Mouse (Mus musculus) liver, adult (tissue): Measurements from ENCODE around the gene Pnmal1.

Experiments
- GATA4 ChIP-seq: IDR thresholded peaks from 2 replicates; pipeline ENCODE4 v1.6.1; 2014; ENCODE audit warnings: mild to moderate bottlenecking, low read length; ENCODE audit not compliant: insufficient replicate concordance

The Pnmal1 gene

DNA sequence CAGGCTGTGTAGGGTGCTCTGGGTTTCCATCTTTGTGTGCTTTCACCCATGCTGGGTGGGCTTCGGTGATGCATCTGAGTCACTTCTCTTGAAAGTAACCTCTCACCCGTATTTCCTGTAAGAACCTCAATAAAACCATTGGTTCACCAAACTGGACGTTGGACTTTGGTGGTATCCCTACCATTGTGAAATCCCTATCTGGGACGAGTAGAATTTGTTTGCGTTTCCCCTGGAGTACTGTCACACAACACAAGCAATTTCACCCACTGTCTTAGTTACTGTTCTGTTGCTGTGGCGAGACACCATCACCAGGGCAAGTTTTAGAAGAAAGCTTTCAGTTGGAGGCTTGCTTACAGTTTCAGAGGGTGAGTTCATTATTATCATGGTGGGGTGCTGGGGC is 8.9 kb downstream of the Pnmal1 start:
- TF ChIP-seq GATA4, result no peak

DNA sequence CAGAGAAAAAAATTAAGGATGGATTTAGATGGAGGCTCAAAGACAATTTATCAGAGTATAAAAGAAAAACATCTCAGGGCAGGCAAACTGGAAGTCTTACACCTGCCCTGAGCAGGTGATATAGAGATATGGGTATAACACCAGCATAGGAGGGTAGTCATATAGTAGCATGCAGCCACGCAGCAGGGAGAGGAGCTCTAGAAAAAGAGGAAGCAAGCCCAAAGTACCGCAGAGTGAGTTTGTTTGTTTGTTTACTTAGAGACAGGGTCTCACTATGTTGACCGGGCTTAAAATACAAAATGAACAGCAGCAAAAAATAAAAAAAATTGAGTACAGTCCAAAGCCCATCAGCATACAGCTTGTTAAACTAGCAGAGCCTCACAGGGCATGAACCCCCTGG is 11.7 kb downstream of the Pnmal1 start:
- TF ChIP-seq GATA4, result no peak

DNA sequence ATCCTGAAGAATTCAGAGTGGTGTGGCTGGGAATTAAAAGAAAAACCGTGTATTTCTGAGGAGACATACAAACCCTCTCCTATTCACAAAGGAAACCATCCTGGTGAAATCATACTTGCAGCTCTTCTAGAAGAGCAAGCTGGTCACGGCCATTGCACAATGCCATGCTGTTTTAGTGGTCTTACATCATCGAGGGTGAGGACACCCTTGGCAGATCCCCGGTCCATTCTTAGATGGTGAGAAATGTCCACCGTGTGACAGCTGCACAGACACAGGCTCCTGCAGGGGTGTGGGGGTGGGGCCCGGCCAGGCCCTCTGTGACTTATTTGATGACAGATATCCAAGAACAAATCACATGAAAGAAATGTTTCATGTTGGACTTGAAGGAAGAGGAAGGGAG is 14.5 kb downstream of the Pnmal1 start:
- no peak for TF ChIP-seq GATA4

DNA sequence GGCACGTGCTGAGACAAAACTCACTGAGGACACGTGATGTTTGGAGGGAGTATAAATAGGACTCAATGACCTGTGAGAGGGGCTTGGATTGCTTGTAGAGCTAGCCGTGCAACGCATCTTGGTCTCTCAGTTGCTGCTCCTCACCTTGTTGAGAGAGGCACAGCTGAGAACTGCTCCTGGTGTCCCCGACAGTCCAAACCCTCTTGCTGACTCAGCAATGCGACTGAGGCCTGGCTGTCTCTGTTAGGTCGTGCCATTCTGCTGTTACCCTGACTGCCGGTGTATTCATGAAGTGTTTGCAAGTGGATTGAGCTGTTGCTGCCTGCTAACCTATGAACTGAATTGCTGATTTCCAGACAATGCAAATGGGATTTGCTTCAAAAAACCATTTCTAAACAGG is 16.8 kb downstream of the Pnmal1 start:
- TF ChIP-seq GATA4, result no peak

DNA sequence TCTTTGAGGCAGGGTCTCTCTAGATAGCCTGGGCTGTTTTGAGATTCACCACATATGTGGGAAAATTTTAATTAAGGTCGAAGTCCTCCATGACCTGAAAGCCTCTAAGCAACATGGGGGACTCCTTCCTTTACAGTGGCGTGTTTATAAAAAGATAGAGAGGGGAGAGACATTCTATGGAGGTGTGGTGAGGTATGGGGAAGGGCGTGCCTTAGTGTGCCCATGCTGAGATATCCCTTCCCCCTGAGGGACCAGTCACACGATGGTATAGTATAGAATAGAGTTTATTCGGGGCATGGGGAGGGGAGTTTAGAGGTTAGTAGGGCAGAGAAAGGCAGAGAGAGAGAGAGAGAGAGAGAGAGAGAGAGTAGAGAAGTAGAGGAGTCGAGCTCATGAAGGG is 18.7 kb downstream of the Pnmal1 start:
- TF ChIP-seq GATA4, result no peak

DNA sequence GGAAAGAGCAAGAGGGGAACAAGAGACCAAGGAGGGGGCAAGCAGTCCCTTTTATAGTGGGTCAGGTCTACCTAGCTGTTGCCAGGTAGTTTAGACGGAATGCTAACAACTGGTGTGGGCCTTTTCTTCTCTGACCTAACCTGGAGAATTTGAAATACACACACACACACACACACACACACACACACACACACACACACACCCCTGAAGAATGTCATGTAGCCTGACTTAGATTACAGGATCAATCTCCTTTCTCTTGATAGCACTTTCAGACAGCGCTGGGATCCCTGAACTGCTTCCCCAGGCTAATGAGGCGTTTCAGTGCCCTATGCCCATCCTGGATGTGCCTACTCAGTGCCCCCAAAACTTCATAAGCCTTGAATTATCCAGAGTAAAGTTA is 19.1 kb downstream of the Pnmal1 start:
- TF ChIP-seq GATA4, result no peak

DNA sequence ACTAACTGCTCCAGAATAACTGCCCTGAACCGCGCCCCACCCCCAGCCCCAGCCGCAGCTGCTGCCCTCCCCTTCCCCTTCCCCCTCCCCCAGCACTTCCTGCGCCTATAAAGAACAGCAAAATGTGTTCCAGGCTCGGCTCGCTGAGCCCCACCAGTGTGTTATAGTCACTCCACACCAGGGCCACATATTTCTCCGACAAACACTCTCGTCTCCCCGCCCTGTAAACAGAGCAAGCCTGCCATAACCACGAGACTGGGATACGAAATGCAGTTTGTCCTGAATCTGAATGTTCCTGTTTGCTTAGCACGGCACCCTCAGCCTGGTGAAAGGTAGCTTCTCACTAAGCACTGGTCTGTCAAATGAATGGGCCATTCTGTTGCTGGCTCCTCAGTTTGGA is 20.9 kb downstream of the Pnmal1 start:
- no peak for TF ChIP-seq GATA4

DNA sequence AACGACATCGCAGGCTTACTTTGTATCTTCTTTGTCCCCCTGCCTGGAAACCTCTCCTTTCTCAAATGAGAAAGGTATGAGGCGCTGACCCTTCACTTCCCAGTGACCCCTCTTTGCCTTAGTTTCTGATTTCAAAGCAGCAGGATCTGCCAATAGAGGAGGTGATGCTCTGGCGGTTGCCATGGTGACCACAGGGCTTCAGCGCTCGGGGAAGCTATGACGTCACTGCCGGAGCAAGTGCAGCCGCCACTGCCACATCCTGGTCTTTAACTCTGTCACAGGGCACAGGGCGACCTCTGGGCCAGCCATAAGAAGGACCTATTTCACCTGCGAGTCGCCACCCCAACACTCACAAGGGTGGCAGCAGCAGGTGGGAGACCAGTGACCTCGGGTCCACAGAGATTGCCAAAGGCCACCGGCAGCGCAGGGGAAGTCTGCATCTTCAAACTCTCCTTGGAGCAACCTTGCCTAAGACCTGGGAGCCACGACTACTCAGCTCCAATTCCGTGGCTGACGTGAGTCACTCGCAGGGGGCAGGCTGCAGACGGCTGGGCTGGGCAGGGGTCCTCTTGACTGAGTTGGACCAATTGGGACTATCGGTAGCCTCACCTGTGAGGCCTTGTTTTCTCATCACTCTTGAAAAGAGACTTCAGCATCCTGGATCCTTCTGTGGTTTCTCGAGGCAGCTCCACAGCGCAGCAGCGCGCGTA is 23.5 kb downstream of the Pnmal1 start, which contains the start of gene Gm42372:
Gm42372 (plus strand) TSS at position 228 of the 710 bp plus-strand sequence.
- TF ChIP-seq GATA4, result no peak

DNA sequence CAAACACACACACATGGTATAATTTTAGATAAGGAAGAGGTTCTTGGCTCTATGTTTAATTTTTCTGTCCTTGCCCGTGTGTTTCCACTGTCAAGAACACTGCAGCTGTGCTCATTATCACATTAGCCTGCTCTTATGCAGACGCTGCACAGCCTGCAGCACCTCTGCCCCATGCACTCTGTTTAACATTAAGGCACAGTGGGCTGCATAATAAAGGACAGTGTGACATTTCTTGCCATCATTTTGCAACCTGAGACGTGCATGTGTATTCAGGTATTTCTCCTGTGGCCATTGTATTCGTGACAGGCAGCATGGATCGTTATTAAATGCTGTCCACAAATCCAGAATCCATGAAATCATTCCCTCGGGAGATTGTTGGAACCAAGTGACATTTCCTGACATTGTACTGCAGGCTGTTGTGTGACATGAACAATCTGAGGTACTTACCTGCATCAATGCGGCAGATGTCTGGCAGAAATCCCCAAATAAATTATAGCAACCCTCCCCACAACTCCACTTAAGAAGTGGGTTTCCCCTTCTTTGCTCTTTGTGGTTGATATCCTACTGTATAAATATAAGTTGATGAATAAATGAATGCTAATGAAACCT is 28.2 kb downstream of the Pnmal1 start:
- no peak for TF ChIP-seq GATA4

DNA sequence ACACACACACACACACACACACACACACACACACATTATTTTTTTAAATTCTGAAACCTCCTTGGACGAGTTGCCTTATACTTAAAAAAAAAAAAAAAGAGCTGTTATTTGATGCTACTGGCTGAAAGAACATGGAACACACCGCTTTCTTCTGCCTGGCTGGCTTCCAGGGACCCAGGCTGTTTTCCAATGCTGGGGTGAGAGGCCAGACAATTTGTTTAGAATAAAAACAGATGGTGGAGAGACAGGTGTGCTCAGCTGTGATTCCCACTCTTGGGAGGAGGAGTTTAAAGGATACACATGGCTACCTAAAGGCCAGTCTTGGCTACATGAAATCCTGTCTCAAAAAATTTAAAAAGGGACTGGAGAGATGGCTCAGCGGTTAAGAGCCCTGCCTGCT is 28.9 kb downstream of the Pnmal1 start:
- TF ChIP-seq GATA4, result no peak

DNA sequence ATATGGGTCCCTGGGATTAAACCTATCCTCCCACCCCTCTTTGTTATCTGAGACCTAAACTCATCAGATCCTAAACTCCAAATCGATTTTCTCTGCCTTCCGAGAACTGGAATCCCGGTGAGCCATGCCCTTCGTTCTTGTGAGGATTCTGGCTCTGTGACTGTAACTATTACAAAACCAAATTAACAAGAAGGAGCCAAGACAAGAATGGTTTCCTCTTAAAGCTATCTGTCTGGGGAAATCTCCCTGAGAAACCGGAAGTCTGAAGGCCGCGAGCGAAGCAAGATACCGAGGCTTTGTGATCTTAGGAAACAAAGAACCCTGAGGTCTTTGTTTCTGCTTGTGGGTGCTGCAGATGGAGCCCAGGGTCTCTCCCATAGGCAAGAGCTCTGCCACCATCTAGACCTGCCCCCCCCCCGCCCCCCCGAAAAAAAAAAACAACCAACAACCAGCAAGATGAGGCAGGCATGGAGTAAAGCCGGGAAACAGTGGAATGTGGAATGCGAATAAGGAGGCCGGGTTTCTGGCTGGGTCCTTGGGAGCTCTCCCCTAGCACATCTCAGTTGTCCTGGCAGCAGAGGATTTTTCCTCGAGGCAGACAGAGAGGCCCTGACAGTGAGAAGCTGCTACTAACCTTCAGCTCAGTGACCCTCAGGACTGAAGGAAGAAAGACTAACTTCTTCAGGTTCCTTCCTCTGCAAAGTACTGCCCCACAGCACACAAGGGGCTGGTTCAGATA is 30.7 kb downstream of the Pnmal1 start:
- peak; percentile 24; the same call in 1 of the 2 replicates for TF ChIP-seq GATA4

DNA sequence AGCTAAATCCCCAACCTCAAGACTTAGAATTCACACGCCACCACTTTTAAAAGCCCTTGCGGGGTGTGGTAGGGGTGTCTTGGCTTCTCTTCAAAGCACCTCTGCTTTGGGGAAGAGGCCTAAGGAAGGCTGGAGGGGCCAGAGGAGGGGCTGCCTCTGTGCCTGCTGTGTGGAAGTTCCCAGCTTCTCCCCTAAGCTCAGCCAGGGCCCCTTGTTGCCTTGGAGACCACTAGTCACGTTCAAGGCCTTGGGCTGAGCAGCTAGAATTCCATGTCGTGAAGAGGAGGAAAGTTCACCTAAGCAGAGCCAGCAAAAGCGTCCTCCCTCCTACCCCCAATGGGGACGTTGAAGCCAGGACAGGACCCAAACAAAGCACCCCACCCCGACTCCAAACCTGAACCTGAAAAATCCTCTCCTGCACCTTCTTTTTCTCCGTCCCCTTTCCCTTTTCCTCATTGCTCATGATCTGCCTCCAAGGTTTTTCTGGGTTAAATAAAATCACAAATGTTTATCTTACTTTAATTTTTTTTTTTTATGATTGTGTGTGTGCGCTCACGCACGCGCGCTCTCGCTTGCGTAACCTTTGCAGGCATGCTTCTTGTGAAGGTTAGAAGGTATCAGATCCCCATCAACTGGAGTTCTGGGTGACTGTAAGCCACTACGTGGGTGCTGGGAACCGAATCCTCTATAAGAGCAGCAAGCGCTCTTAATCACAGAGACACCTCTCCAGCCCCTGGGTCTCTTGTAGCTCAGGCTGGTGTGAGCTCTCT is 32.4 kb downstream of the Pnmal1 start:
- no peak for TF ChIP-seq GATA4

DNA sequence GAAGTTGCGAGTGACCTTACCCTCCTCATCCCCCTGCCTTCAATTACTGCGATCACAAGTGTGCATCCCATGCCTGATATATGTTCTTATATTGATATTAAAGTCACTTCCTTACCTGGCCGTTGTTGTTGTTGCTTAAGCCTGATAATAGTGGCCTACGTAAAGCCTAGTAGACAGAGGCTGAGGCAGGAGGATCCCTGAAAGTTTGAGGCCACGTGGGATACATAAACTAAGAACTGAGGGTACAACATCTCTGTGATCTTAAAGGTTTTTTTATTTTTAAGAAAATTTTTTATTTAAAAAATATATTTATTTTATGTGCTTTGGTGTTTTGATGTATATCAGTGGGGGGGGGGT is 33.0 kb downstream of the Pnmal1 start, which contains the start of gene Ccdc8:
Ccdc8 (plus strand) TSS at position 258 of the 357 bp plus-strand sequence.
- TF ChIP-seq GATA4, result no peak

DNA sequence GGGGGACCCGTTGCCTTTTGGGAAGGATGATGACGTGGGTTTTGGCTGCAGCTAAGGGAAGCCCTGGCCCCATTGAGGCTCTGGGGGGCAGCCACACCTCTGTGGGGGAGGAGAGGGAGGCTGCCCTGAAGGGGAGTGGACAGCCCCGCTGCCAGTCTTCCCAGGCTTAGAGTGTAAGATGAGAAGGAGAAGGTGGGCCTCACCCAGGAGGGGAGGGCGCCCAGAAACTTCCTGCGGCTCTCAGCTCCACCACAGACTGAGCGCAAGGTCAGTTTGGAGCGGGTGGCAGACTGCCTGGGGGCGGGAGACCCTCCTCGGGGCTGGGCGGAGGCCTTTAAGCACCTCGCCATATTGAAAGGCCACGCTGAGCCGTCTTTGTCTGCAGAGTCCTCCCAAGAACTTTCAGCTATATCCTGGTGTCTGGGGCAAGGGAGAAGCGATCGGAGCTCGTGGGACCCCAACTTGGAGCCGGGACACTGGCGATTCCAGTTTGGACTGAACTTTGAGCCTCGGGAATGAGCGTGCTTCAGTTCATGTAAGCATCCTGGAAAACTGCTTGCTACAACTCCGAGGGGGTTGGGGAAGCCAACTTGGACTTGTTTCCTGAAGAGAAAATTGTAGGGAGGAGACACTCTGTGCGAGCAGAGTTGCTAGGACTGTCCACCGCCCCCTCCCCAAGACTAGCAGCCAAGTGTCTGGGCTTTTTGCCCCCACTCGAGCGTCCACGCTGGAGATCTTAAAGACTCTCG is 34.3 kb downstream of the Pnmal1 start:
- no peak for TF ChIP-seq GATA4

DNA sequence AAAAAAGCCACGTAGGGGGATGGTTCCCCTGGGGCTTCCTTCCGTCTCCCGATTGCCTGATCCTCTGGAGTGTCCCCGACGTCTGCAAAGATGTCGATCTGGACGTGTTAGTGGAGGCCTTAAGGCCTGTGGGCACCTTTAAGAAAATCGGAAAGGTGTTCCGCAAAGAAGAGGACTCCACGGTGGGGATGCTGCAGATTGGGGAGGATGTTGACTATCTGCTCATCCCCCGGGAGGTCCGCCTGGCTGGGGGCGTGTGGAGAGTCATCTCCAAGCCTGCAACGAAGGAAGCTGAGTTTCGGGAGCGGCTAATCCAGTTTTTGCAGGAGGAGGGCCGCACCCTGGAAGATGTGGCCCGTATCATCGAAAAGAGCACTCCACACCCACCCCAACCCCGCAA is 34.9 kb downstream of the Pnmal1 start:
- TF ChIP-seq GATA4, result no peak
